Mouse (Mus musculus) MEL (cell line): Measurements from ENCODE around the gene Gast.

Experiments
- CHD1 ChIP-seq: IDR thresholded peaks from 2 replicates; pipeline ENCODE4 v1.6.1; 2012; ENCODE audit warnings: low read depth, mild to moderate bottlenecking, inconsistent platforms, low read length, improper control_type of control experiment
- CHD2 ChIP-seq: IDR thresholded peaks from 2 replicates; pipeline ENCODE4 v1.6.1; 2011; ENCODE audit warnings: low read length, improper control_type of control experiment
- CTCF ChIP-seq, 3 experiments: IDR thresholded peaks in 2 of 3; conservative IDR thresholded peaks in 1 of 3; 2 replicates each; pipeline ENCODE4 v1.5.1; 2011 to 2012; ENCODE audit warnings: low read length in 3 of 3, low read depth in 2 of 3, mild to moderate bottlenecking in 2 of 3, improper control_type of control experiment in 1 of 3, inconsistent platforms in 1 of 3, mixed read lengths in 1 of 3, moderate library complexity in 1 of 3; ENCODE audit not compliant: control insufficient read depth in 1 of 3, insufficient read depth in 1 of 3, poor library complexity in 1 of 3, severe bottlenecking in 1 of 3
- GABPA ChIP-seq: IDR thresholded peaks from 2 replicates; pipeline ENCODE4 v1.6.1; 2012; ENCODE audit warnings: low read depth, mild to moderate bottlenecking, inconsistent platforms, low read length, improper control_type of control experiment, moderate library complexity
- MAX ChIP-seq: IDR thresholded peaks from 2 replicates; pipeline ENCODE4 v1.6.1; 2011; ENCODE audit warnings: low read length, improper control_type of control experiment
- POLR2A ChIP-seq, 2 experiments: IDR thresholded peaks; 2 replicates each; pipeline ENCODE4 v1.6.1; 2011 to 2012; ENCODE audit warnings: low read length in 2 of 2, mild to moderate bottlenecking in 2 of 2, control low read depth in 1 of 2, improper control_type of control experiment in 1 of 2, low read depth in 1 of 2, moderate library complexity in 1 of 2; ENCODE audit not compliant: control insufficient read depth in 1 of 2, insufficient read depth in 1 of 2, poor library complexity in 1 of 2
- UBTF ChIP-seq: IDR thresholded peaks from 2 replicates; pipeline ENCODE4 v1.6.1; 2012; ENCODE audit warnings: low read depth, mild to moderate bottlenecking, inconsistent platforms, low read length, improper control_type of control experiment, moderate library complexity, borderline replicate concordance; ENCODE audit not compliant: insufficient read depth

GRCm38 (mm10) chr11:100362979-100363562 lies 28.9 kb downstream of the Gast start:
- TF ChIP-seq CHD1 (no peak), MAX (no peak), GABPA (no peak), CTCF (IDR thresholded peaks at IDR 0.05 in 2 of 3, conservative IDR thresholded peaks at IDR 0.05 in 1 of 3; ENCODE audit: control insufficient read depth in 1 of 3, insufficient read depth in 1 of 3, low read depth in 2 of 3, low read length in 3 of 3, poor library complexity in 1 of 3, severe bottlenecking in 1 of 3) (peak; percentile 75 to 88 (median 81)), POLR2A (IDR thresholded peaks at IDR 0.05; ENCODE audit: control insufficient read depth in 1 of 2, insufficient read depth in 1 of 2, low read depth in 1 of 2, low read length in 2 of 2, poor library complexity in 1 of 2) (no peak), UBTF (no peak), CHD2 (no peak)
